Mouse (Mus musculus): ENCODE measurements around the gene Prrc2b.

Prrc2b gene

GRCm38 (mm10) chr2:32282727-32283126 is 131.8 kb downstream of the Prrc2b start:
- no peak for DNase-seq (ENCODE audit: low spot score)

- DNase-seq (ENCODE audit: low spot score), result no peak
These were observed 133.1 kb downstream of the Prrc2b start for GRCm38 (mm10) chr2:32283986-32284385.

All from urinary bladder, postnatal 10 days (tissue).